Mouse (Mus musculus) liver, embryonic 14 days (tissue): ENCODE measurements around the gene Chn1. TPM values are rescaled to one million over a fixed set of nuclear protein-coding genes. Genes with fewer than 3 reads are reported as not detected.

Source experiments
- polyA plus RNA-seq: library from polyadenylated mRNA; depleted of rRNA; stranded (reverse); fragments of >200 nt; gene quantifications from 2 replicates; pipeline ENCODE4 v1.2.3, GENCODE M21; 2012; rRNA removed

Chn1 gene
- polyA plus RNA-seq: 0.65 and 1.1 TPM in 2 replicates

DNA sequence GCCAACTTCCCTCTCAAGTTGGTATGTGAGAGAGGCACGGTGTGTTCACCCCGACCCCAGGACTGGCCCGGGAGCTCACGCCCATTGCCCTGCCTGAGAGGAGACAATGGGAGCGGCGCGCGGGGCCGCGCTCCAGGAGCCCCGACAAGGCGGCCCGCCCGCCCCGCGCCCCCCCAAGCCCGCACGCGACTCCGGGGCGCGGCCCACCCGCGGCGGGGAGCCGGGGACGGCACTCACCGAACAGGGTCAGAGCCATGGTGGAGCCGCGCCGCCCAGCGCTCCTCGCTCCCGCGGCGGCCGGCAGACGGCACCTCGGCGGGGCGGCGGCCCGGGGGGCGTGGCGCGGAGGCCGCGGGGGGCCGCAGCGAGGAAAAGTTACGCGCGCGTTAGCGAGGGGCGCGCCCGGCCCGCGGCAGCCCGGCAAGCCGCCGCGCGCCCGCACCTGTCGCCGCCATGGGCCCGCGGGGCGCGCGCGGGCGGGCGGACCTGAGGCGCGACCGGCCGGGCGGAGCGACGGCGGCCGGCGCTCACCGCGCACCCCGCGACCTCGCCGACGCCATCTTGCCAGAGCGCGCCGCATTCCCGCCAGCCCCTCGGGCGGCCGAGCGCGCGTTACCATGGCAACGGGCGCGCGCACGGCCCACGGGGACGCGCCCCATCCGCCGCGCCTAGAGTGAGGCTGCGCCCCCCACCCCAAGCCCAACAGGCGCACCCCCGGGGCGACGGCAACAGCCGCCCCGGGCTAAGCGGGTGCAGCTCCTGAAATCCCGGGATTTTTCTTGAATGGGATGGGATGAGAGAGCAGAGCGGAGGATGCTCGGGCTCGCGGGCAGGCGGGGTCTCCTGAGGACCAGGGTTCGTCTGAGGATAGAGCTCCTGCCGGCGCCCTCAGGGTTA, at the start of gene Chn1:
Gene Chn1, minus strand, starts transcription at position 561 of the 897 bp plus-strand sequence.

DNA sequence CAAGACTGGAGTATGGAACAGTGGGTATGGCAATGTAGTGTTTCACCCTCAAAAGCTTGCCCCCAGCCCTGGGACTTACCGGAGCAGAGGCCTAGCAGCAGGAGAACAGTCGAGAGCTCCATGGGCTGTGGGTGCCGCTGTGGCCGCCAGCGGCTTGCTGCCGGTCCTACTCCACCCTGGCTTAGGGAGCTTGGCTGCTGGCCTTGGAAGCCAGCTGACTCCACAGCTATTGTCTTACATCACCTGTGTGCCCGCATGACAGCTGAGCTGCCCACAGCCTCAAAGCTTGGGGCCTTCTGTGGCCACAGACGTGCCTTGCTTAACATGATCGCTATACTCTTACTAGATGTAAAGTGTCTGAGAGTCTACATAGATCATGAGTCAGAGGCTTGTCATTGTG, 195.0 kb downstream of the Chn1 start, which contains the start of gene Chrna1:
Gene Chrna1, minus strand, starts transcription at position 173 of the 400 bp plus-strand sequence.

Other genes starting within 250 kb of the Chn1 start
- 2.9 and 3.8 TPM in 2 replicates for gene Wipf1, start 245.6 kb downstream of the Chn1 start, polyA plus RNA-seq
- gene Chrna1, start 195.0 kb downstream of the Chn1 start, polyA plus RNA-seq: under 0.01 and 0.14 TPM in 2 replicates
- gene Atf2, start 117.3 kb upstream of the Chn1 start, polyA plus RNA-seq: 8.7 and 9.8 TPM in 2 replicates
- 393 and 455 TPM in 2 replicates for gene Atp5g3, start 136.0 kb upstream of the Chn1 start, polyA plus RNA-seq